Mouse (Mus musculus) lung, adult 2 months (tissue): ENCODE measurements around the gene Mrpl3.

ENCODE experiments used
- CTCF ChIP-seq: fragments of 200-500 bp; IDR thresholded peaks from 2 replicates; pipeline ENCODE4 v1.5.1; 2011; ENCODE audit warnings: mild to moderate bottlenecking, low read length, control low read depth; ENCODE audit not compliant: insufficient read depth
- POLR2A ChIP-seq: fragments of 200-500 bp; IDR thresholded peaks from 2 replicates; pipeline ENCODE4 v1.6.1; 2011; ENCODE audit warnings: low read depth, mild to moderate bottlenecking, control low read depth, low read length, borderline replicate concordance; ENCODE audit errors: extremely low read depth

- TF ChIP-seq CTCF (no peak), POLR2A (no peak)
Measured at GRCm38 (mm10) chr9:105078460-105078859, 25.4 kb downstream of the Mrpl3 start.
